Mouse (Mus musculus) G1E (cell line): ENCODE measurements around the gene Wfdc6a.

Source experiments
- CTCF ChIP-seq: IDR thresholded peaks from 2 replicates; pipeline ENCODE4 v1.5.1; 2012; ENCODE audit warnings: low read depth, low read length, inconsistent platforms, mixed read lengths
- POLR2AphosphoS5 ChIP-seq: IDR thresholded peaks from 2 replicates; pipeline ENCODE4 v1.6.1; 2012; ENCODE audit warnings: low read depth, low read length, inconsistent platforms; ENCODE audit not compliant: insufficient replicate concordance

DNA sequence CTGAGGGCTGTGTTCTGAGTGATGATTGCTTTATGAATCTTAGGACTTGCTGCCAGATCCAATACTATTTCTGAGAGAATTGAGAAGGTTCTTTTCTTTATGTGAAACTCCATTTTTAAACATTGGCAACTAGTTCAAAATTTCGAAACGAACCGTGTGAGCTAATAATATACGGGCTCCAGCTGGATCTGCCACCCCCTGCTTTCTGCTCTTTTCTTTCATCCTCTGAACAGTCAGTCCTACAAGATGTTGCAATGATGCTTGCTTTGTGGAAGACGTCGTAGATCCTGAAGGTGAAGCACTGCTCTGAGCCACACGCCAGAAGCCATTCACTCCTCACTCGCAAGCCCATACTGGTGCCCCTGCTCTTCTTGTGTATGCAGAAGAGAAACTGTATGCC is 26.8 kb downstream of the Wfdc6a start:
- TF ChIP-seq CTCF = no peak
- no peak for TF ChIP-seq POLR2AphosphoS5
